Mouse (Mus musculus): Measurements from ENCODE around the gene St6galnac5.

GRCm38 (mm10) chr3:152923530-152923929 is 58.5 kb downstream of the St6galnac5 start:
- TF ChIP-seq CTCF (IDR thresholded peaks at IDR 0.05; ENCODE audit: insufficient read depth, low read depth, low read length) = no peak
- TF ChIP-seq POLR2A (IDR thresholded peaks at IDR 0.05; ENCODE audit: insufficient read depth, low read depth, low read length) = no peak
